Mouse (Mus musculus) thymus, postnatal 4 days (tissue): ENCODE results near the gene Aoah.

ENCODE experiments used
- DNase-seq: peaks from one replicate; pipeline ENCODE4 v3.0.0; 2021

Aoah gene

GRCm38 (mm10) chr13:21082686-21083085 lies 288.8 kb downstream of the Aoah start:
- no peak for DNase-seq
